Mouse (Mus musculus): ENCODE data around the gene Nbeal1. TPM values are rescaled to one million over a fixed set of nuclear protein-coding genes. Genes with fewer than 3 reads are reported as not detected.

Gene Nbeal1
- polyA plus RNA-seq, 1 experiment from 2014 or later: 6.3 TPM

DNA sequence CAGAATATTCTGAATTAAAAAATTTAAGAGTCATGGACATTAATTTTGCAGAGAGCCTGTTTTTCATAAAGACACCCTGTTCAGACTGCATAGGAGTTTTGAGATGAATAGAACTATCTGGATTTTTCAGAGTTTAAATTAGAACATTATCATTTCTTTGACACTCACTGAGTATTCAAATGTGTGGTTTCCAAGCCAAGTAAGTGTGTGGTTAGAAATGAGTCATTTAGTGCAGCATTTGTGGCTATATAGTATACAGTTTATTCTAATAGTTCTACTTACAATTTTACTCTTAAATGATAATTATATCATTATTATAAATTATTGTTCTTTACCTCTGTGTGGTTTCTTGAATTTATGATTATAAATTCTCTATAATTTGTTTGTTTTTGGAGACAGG lies 60.0 kb downstream of the Nbeal1 start:
- no peak overlapping the region for H3K9ac ChIP-seq (replicated peaks; ENCODE audit: low read length)
- no peak overlapping the region for H3K4me3 ChIP-seq (ENCODE audit: low read depth, low read length)
- DNase-seq (ENCODE audit: low spot score): no peak
- no peaks in the 10 kb centered on the region for H3K27me3 ChIP-seq (ENCODE audit: control insufficient read depth, insufficient read depth, low read length)
- H3K4me1 ChIP-seq (ENCODE audit: control insufficient read depth, insufficient read depth, low read length): no peaks in the 10 kb centered on the region
- H3K27ac ChIP-seq (replicated peaks; ENCODE audit: low read depth, low read length): no peak overlapping the region
- ATAC-seq (replicated peaks; ENCODE audit: insufficient number of reproducible peaks, low FRiP score, low TSS enrichment, low read depth): no peak
- no peak overlapping the region for H3K4me2 ChIP-seq (ENCODE audit: low read depth, low read length)
- peaks cover 2% of the 10 kb centered on the region; the same call in 1 of the 2 replicates for H3K36me3 ChIP-seq (replicated peaks; ENCODE audit: control insufficient read depth, insufficient read depth, low read depth, low read length)
- no peaks in the 10 kb centered on the region for H3K9me3 ChIP-seq (replicated peaks; ENCODE audit: control insufficient read depth, low read length)

DNA sequence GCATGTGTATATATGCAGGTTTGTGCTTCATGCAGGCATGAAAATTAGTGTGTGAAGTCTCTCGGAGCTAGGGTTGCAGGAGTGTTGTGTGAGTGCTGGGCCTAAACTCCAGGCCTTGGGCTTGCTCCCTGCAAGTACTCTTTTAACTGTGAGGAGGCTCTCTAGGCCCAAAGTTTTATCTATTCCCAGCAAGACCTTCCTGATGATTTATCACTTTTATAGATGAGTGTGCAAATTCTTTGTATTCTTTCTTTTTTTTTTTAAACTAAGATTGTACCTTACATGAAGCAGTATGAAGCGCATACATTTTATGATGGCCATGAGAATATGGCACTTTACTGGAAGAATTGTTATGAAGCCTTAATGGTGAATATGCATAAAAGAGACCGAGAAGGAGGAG lies 87.7 kb downstream of the Nbeal1 start:
- H3K4me3 ChIP-seq (ENCODE audit: low read depth, low read length): no peak overlapping the region
- no peaks in the 10 kb centered on the region for H3K4me1 ChIP-seq (ENCODE audit: control insufficient read depth, insufficient read depth, low read length)
- H3K36me3 ChIP-seq (replicated peaks; ENCODE audit: control insufficient read depth, insufficient read depth, low read depth, low read length): no peaks in the 10 kb centered on the region; the same call in 1 of the 2 replicates
- H3K9me3 ChIP-seq (replicated peaks; ENCODE audit: control insufficient read depth, low read length): no peaks in the 10 kb centered on the region
- no peaks in the 10 kb centered on the region for H3K27me3 ChIP-seq (ENCODE audit: control insufficient read depth, insufficient read depth, low read length)
- no peak overlapping the region for H3K9ac ChIP-seq (replicated peaks; ENCODE audit: low read length)
- 84% methylated on average over 3 of the region's 3 CpGs for WGBS
- no peak overlapping the region for H3K27ac ChIP-seq (replicated peaks; ENCODE audit: low read depth, low read length)
- no peak for ATAC-seq (replicated peaks; ENCODE audit: insufficient number of reproducible peaks, low FRiP score, low TSS enrichment, low read depth)
- H3K4me2 ChIP-seq (ENCODE audit: low read depth, low read length): no peak overlapping the region
- no peak for DNase-seq (ENCODE audit: low spot score)

DNA sequence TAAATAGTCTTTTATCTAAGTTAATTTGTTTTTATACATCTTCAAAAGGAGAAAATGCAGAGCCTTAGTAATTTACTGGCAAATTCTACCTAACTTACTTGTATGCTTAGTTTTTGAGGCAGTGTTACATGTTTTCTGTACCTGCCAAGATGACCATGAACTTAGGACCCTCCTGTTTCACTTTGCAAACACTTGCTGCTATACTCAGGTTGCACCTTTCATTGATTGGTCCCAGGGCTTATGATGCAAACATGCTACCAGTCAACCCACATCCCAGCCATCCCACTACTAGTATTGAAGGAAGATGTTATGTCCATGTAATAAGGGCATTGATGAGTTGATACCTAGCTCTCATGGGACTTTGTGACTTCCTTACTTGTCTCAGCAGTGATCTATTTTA lies 88.9 kb downstream of the Nbeal1 start:
- no peak overlapping the region for H3K4me3 ChIP-seq (ENCODE audit: low read depth, low read length)
- no peaks in the 10 kb centered on the region for H3K9me3 ChIP-seq (replicated peaks; ENCODE audit: control insufficient read depth, low read length)
- no peak overlapping the region for H3K4me2 ChIP-seq (ENCODE audit: low read depth, low read length)
- no peak for ATAC-seq (replicated peaks; ENCODE audit: insufficient number of reproducible peaks, low FRiP score, low TSS enrichment, low read depth)
- H3K36me3 ChIP-seq (replicated peaks; ENCODE audit: control insufficient read depth, insufficient read depth, low read depth, low read length): no peaks in the 10 kb centered on the region; the same call in 1 of the 2 replicates
- no peak for DNase-seq (ENCODE audit: low spot score)
- no peak overlapping the region for H3K27ac ChIP-seq (replicated peaks; ENCODE audit: low read depth, low read length)
- no peak overlapping the region for H3K9ac ChIP-seq (replicated peaks; ENCODE audit: low read length)
- no peaks in the 10 kb centered on the region for H3K4me1 ChIP-seq (ENCODE audit: control insufficient read depth, insufficient read depth, low read length)
- no peaks in the 10 kb centered on the region for H3K27me3 ChIP-seq (ENCODE audit: control insufficient read depth, insufficient read depth, low read length)

- no peak for ATAC-seq (replicated peaks; ENCODE audit: insufficient number of reproducible peaks, low FRiP score, low TSS enrichment, low read depth)
- 72% methylated on average over 2 of the region's 2 CpGs for WGBS
- DNase-seq (ENCODE audit: low spot score): peak; percentile 19
- no peaks in the 10 kb centered on the region for H3K36me3 ChIP-seq (replicated peaks; ENCODE audit: control insufficient read depth, insufficient read depth, low read depth, low read length)
- H3K4me3 ChIP-seq (ENCODE audit: low read depth, low read length): no peak overlapping the region
- no peak overlapping the region for H3K4me2 ChIP-seq (ENCODE audit: low read depth, low read length)
- H3K4me1 ChIP-seq (ENCODE audit: control insufficient read depth, insufficient read depth, low read length): no peaks in the 10 kb centered on the region
- no peak overlapping the region for H3K9ac ChIP-seq (replicated peaks; ENCODE audit: low read length)
- H3K27ac ChIP-seq (replicated peaks; ENCODE audit: low read depth, low read length): no peak overlapping the region
- H3K9me3 ChIP-seq (replicated peaks; ENCODE audit: control insufficient read depth, low read length): no peaks in the 10 kb centered on the region
- no peaks in the 10 kb centered on the region for H3K27me3 ChIP-seq (ENCODE audit: control insufficient read depth, insufficient read depth, low read length)
These were observed 92.1 kb downstream of the Nbeal1 start for GRCm38 (mm10) chr1:60272471-60272870.

DNA sequence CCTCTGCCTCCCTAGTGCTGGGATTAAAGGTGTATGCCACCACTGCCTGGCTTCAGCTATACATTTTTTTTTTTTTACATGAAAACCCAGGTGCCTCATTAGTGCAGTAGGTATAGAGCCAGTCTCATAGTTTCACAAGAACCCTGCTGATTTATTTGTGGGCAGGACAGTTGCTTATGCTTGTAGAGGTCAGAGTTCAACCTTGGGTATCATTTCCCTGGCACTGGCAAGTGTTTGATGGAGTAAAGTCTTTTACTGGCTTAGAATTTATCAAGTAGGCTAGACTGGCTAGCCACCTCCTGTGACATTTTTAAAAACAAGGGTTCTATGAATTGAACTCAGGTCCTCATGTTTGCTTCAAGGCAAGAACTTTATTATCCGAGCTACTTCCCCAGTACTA lies 113.5 kb downstream of the Nbeal1 start:
- H3K4me3 ChIP-seq (ENCODE audit: low read depth, low read length): no peak overlapping the region
- WGBS: 80% methylated on average over 1 of the region's 1 CpGs
- DNase-seq (ENCODE audit: low spot score) (no peak), ATAC-seq (replicated peaks; ENCODE audit: insufficient number of reproducible peaks, low FRiP score, low TSS enrichment, low read depth) (no peak)
- H3K9me3 ChIP-seq (replicated peaks; ENCODE audit: control insufficient read depth, low read length): no peaks in the 10 kb centered on the region
- H3K4me2 ChIP-seq (ENCODE audit: low read depth, low read length): no peak overlapping the region
- no peaks in the 10 kb centered on the region; the same call in 1 of the 2 replicates for H3K36me3 ChIP-seq (replicated peaks; ENCODE audit: control insufficient read depth, insufficient read depth, low read depth, low read length)
- no peak overlapping the region for H3K9ac ChIP-seq (replicated peaks; ENCODE audit: low read length)
- H3K27ac ChIP-seq (replicated peaks; ENCODE audit: low read depth, low read length): no peak overlapping the region
- H3K27me3 ChIP-seq (ENCODE audit: control insufficient read depth, insufficient read depth, low read length): no peaks in the 10 kb centered on the region
- no peaks in the 10 kb centered on the region for H3K4me1 ChIP-seq (ENCODE audit: control insufficient read depth, insufficient read depth, low read length)

DNA sequence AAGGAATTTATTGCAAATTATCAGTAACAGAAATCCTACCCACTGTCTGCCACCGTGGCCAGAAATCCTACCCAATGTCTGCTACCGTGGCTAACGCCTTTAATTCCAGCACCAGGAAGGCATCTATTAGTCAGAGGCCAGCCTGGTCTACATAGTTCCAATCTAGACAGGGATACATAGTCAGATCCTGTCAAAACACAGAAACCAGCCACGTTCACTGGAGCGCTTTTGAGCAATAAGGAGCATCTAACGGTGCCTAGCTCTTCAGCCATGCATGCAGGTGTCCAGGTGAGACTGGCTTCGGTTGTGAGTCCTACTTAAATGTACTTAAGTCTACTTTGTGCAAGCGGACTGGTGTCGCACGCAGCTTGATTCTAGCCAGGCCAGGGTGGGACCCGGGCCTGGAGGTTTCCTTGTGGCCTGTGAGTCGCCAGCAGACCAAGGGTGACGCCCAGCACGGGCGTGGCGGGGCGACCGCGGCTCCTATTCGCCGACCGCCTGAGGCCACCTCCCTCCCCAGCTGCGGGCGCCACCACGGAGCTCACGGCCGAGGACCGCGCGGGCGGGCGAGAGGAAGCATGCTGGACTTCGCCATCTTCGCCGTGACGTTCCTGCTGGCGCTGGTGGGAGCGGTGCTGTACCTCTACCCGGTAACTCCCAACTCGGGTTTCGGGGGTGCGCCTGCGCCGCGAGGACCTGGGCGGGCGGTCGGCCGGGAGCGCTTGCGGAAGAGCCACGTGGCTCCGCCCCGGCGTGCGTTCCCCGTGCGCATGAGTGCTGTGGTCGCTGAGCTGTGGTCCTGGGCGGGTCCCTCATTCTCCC lies 162.6 kb downstream of the Nbeal1 start, which contains the start of gene Cyp20a1:
Cyp20a1 (plus strand) TSS at position 516 of the 822 bp plus-strand sequence.
- peak within 1 kb of the TSS; percentile 83 for H3K27ac ChIP-seq (replicated peaks; ENCODE audit: low read depth, low read length)
- H3K9ac ChIP-seq (replicated peaks; ENCODE audit: low read length): peak within 1 kb of the TSS; percentile 81
- peak; percentile 85 for DNase-seq (ENCODE audit: low spot score)
- peak within 1 kb of the TSS; percentile 63 for H3K4me3 ChIP-seq (ENCODE audit: low read depth, low read length)
- ATAC-seq (replicated peaks; ENCODE audit: insufficient number of reproducible peaks, low FRiP score, low TSS enrichment, low read depth): peak; percentile 97
- no peaks in the 10 kb centered on the region for H3K4me1 ChIP-seq (ENCODE audit: control insufficient read depth, insufficient read depth, low read length)
- no peaks in the 10 kb centered on the region for H3K9me3 ChIP-seq (replicated peaks; ENCODE audit: control insufficient read depth, low read length)
- WGBS: 1% methylated on average over 60 of the region's 60 CpGs
- no peaks in the 10 kb centered on the region for H3K27me3 ChIP-seq (ENCODE audit: control insufficient read depth, insufficient read depth, low read length)
- H3K4me2 ChIP-seq (ENCODE audit: low read depth, low read length): peak within 1 kb of the TSS; percentile 48
- no peaks in the 10 kb centered on the region; the same call in 1 of the 2 replicates for H3K36me3 ChIP-seq (replicated peaks; ENCODE audit: control insufficient read depth, insufficient read depth, low read depth, low read length)

DNA sequence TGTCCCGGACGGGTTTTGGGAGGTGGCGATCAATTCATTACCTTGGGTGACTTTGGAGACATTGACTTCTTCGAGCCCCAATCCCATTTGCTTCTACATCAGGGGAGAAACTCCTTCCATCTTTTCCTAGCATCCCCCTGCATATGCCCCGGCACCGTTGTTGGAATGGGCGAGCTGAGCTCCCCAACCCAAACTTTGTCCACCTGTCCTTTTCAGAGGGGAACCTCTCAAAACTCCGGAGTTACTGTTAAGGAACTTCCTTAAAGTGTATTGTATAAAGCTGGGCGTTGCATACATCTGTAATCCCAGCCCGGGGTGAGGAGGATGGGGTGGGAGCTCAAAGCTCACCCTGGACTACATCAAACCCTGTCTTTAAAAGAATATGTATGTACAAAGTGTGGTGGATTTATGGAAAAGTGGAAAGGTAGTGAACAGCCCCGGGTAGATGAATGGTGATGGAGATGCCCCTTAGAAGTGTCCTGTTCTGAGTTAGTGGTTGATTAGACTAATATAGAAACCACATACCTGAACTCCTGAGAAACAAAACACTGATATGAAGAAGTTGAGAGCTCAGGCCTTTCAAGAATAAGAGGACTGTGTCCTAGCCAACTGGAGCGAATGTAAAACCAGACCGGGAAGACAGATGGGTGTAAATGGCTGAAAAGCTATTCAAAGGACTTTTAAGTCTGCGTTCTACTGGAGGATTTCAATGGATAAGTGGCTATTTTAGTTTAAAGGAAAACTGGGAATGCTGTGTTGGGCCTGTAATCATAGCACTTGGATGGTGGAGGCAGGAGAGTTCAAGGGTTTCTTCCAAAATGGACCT lies 163.4 kb downstream of the Nbeal1 start:
- no peak for DNase-seq (ENCODE audit: low spot score)
- peak overlapping the region; percentile 81 for H3K9ac ChIP-seq (replicated peaks; ENCODE audit: low read length)
- H3K27ac ChIP-seq (replicated peaks; ENCODE audit: low read depth, low read length): peak overlapping the region; percentile 83; the same call in 1 of the 2 replicates
- H3K9me3 ChIP-seq (replicated peaks; ENCODE audit: control insufficient read depth, low read length): no peaks in the 10 kb centered on the region
- ATAC-seq (replicated peaks; ENCODE audit: insufficient number of reproducible peaks, low FRiP score, low TSS enrichment, low read depth): peak; percentile 29; the same call in 1 of the 2 replicates
- H3K4me1 ChIP-seq (ENCODE audit: control insufficient read depth, insufficient read depth, low read length): no peaks in the 10 kb centered on the region
- 12% methylated on average over 14 of the region's 14 CpGs for WGBS
- H3K27me3 ChIP-seq (ENCODE audit: control insufficient read depth, insufficient read depth, low read length): no peaks in the 10 kb centered on the region
- no peaks in the 10 kb centered on the region for H3K36me3 ChIP-seq (replicated peaks; ENCODE audit: control insufficient read depth, insufficient read depth, low read depth, low read length)
- H3K4me3 ChIP-seq (ENCODE audit: low read depth, low read length): peak overlapping the region; percentile 63
- H3K4me2 ChIP-seq (ENCODE audit: low read depth, low read length): peak overlapping the region; percentile 38

GRCm38 (mm10) chr1:60344670-60345069 lies 164.3 kb downstream of the Nbeal1 start:
- H3K4me1 ChIP-seq (ENCODE audit: control insufficient read depth, insufficient read depth, low read length): no peaks in the 10 kb centered on the region
- H3K27me3 ChIP-seq (ENCODE audit: control insufficient read depth, insufficient read depth, low read length): no peaks in the 10 kb centered on the region
- WGBS: 92% methylated on average over 6 of the region's 6 CpGs
- H3K36me3 ChIP-seq (replicated peaks; ENCODE audit: control insufficient read depth, insufficient read depth, low read depth, low read length): no peaks in the 10 kb centered on the region
- H3K4me3 ChIP-seq (ENCODE audit: low read depth, low read length): no peak overlapping the region
- ATAC-seq (replicated peaks; ENCODE audit: insufficient number of reproducible peaks, low FRiP score, low TSS enrichment, low read depth) (no peak), DNase-seq (ENCODE audit: low spot score) (no peak)
- H3K9ac ChIP-seq (replicated peaks; ENCODE audit: low read length): no peak overlapping the region
- no peak overlapping the region for H3K27ac ChIP-seq (replicated peaks; ENCODE audit: low read depth, low read length)
- H3K9me3 ChIP-seq (replicated peaks; ENCODE audit: control insufficient read depth, low read length): peaks cover 2% of the 10 kb centered on the region; the same call in 1 of the 2 replicates
- no peak overlapping the region for H3K4me2 ChIP-seq (ENCODE audit: low read depth, low read length)

Data from embryonic facial prominence, embryonic 11.5 days (tissue).